Mouse (Mus musculus): ENCODE data around the gene Nlrp3. TPM values are rescaled to one million over a fixed set of nuclear protein-coding genes. Genes with fewer than 3 reads are reported as not detected.

Gene Nlrp3
- polyA plus RNA-seq, 1 experiment from 2014 or later: 0.22 TPM

- no peaks in the 10 kb centered on the region for H3K9me3 ChIP-seq
These were observed 23.9 kb upstream of the Nlrp3 start for GRCm38 (mm10) chr11:59517441-59517840.

GRCm38 (mm10) chr11:59518226-59518625, 23.1 kb upstream of the Nlrp3 start:
- Histone ChIP-seq H3K4me2 (replicated peaks) (no peak overlapping the region), H3K4me1 (no peaks in the 10 kb centered on the region), H3K4me3 (no peak overlapping the region), H3K27me3 (replicated peaks) (no peaks in the 10 kb centered on the region), H3K9ac (no peak overlapping the region), H3K36me3 (no peaks in the 10 kb centered on the region), H3K27ac (no peak overlapping the region), H3K9me3 (no peaks in the 10 kb centered on the region)
- ATAC-seq (ENCODE audit: low FRiP score, low read depth): no peak
- 64% methylated on average over 10 of the region's 10 CpGs for WGBS

More at GRCm38 (mm10) chr11:59517441-59517840, 23.9 kb upstream of the Nlrp3 start:
- Histone ChIP-seq H3K36me3 (no peaks in the 10 kb centered on the region), H3K9ac (no peak overlapping the region), H3K4me3 (no peak overlapping the region), H3K27me3 (replicated peaks) (no peaks in the 10 kb centered on the region), H3K4me1 (no peaks in the 10 kb centered on the region), H3K4me2 (replicated peaks) (no peak overlapping the region), H3K27ac (no peak overlapping the region)
- 93% methylated on average over 1 of the region's 1 CpGs for WGBS
- ATAC-seq (ENCODE audit: low FRiP score, low read depth): no peak

GRCm38 (mm10) chr11:59519741-59520495, 21.4 kb upstream of the Nlrp3 start:
- Histone ChIP-seq H3K4me1 (no peaks in the 10 kb centered on the region), H3K9me3 (no peaks in the 10 kb centered on the region), H3K27me3 (replicated peaks) (no peaks in the 10 kb centered on the region), H3K9ac (no peak overlapping the region), H3K4me3 (no peak overlapping the region), H3K4me2 (replicated peaks) (no peak overlapping the region), H3K27ac (no peak overlapping the region), H3K36me3 (no peaks in the 10 kb centered on the region)
- 80% methylated on average over 6 of the region's 6 CpGs for WGBS
- no peak for ATAC-seq (ENCODE audit: low FRiP score, low read depth)

- Histone ChIP-seq H3K27ac (no peak overlapping the region), H3K4me3 (no peak overlapping the region), H3K4me1 (no peaks in the 10 kb centered on the region), H3K4me2 (replicated peaks) (no peak overlapping the region), H3K9ac (no peak overlapping the region), H3K9me3 (no peaks in the 10 kb centered on the region), H3K36me3 (no peaks in the 10 kb centered on the region), H3K27me3 (replicated peaks) (no peaks in the 10 kb centered on the region)
- ATAC-seq (ENCODE audit: low FRiP score, low read depth): no peak
- 97% methylated on average over 2 of the region's 2 CpGs for WGBS
These were observed 17.2 kb upstream of the Nlrp3 start for GRCm38 (mm10) chr11:59524150-59524549.

- H3K4me2 ChIP-seq (replicated peaks): no peak overlapping the region
- ATAC-seq (ENCODE audit: low FRiP score, low read depth): no peak
- H3K27ac ChIP-seq: no peak overlapping the region
- H3K9ac ChIP-seq: no peak overlapping the region
- WGBS: 10% methylated on average over 10 of the region's 10 CpGs
- H3K9me3 ChIP-seq: no peaks in the 10 kb centered on the region
- no peaks in the 10 kb centered on the region for H3K27me3 ChIP-seq (replicated peaks)
- no peaks in the 10 kb centered on the region for H3K36me3 ChIP-seq
- no peak overlapping the region for H3K4me3 ChIP-seq
- no peaks in the 10 kb centered on the region for H3K4me1 ChIP-seq
These were observed 16.1 kb upstream of the Nlrp3 start for GRCm38 (mm10) chr11:59525237-59525636.

- WGBS: 57% methylated on average over 8 of the region's 8 CpGs
- no peak for ATAC-seq (ENCODE audit: low FRiP score, low read depth)
- H3K36me3 ChIP-seq: no peaks in the 10 kb centered on the region
- peaks cover 10% of the 10 kb centered on the region for H3K4me1 ChIP-seq
- H3K9ac ChIP-seq: no peak within 1 kb of the TSS
- H3K4me3 ChIP-seq: no peak within 1 kb of the TSS
- H3K4me2 ChIP-seq (replicated peaks): no peak within 1 kb of the TSS
- no peaks in the 10 kb centered on the region for H3K27me3 ChIP-seq (replicated peaks)
- H3K27ac ChIP-seq: no peak within 1 kb of the TSS
- no peaks in the 10 kb centered on the region for H3K9me3 ChIP-seq
These were observed 14.8 kb upstream of the Nlrp3 start, which contains the start of gene Zkscan17 for GRCm38 (mm10) chr11:59526472-59527080. Gene Zkscan17, minus strand, starts transcription at chr11:59526751.

- Histone ChIP-seq H3K9me3 (no peaks in the 10 kb centered on the region), H3K4me3 (no peak overlapping the region), H3K27ac (no peak overlapping the region), H3K9ac (no peak overlapping the region), H3K4me1 (peaks cover 11% of the 10 kb centered on the region), H3K27me3 (replicated peaks) (no peaks in the 10 kb centered on the region), H3K4me2 (replicated peaks) (no peak overlapping the region), H3K36me3 (no peaks in the 10 kb centered on the region)
- 88% methylated on average over 5 of the region's 5 CpGs for whole genome bisulfite sequencing
- ATAC-seq (ENCODE audit: low FRiP score, low read depth): no peak
These were observed 11.1 kb upstream of the Nlrp3 start for GRCm38 (mm10) chr11:59530221-59530620.

GRCm38 (mm10) chr11:59530870-59531535, 10.4 kb upstream of the Nlrp3 start:
- Histone ChIP-seq H3K27ac (no peak overlapping the region), H3K9ac (no peak overlapping the region)
- ATAC-seq (ENCODE audit: low FRiP score, low read depth): peak; percentile 41; the same call in 1 of the 2 replicates

GRCm38 (mm10) chr11:59531562-59531961, 9.8 kb upstream of the Nlrp3 start:
- Histone ChIP-seq H3K4me2 (replicated peaks) (no peak overlapping the region), H3K9me3 (no peaks in the 10 kb centered on the region), H3K4me3 (no peak overlapping the region), H3K27ac (no peak overlapping the region), H3K36me3 (no peaks in the 10 kb centered on the region), H3K9ac (no peak overlapping the region), H3K4me1 (peaks cover 11% of the 10 kb centered on the region), H3K27me3 (replicated peaks) (no peaks in the 10 kb centered on the region)
- 81% methylated on average over 5 of the region's 5 CpGs for WGBS
- ATAC-seq (ENCODE audit: low FRiP score, low read depth): no peak

More at GRCm38 (mm10) chr11:59530870-59531535, 10.4 kb upstream of the Nlrp3 start:
- Histone ChIP-seq H3K4me3 (no peak overlapping the region), H3K4me1 (peaks cover 11% of the 10 kb centered on the region), H3K36me3 (no peaks in the 10 kb centered on the region), H3K27me3 (replicated peaks) (no peaks in the 10 kb centered on the region), H3K4me2 (replicated peaks) (no peak overlapping the region), H3K9me3 (no peaks in the 10 kb centered on the region)
- 73% methylated on average over 6 of the region's 6 CpGs for WGBS

GRCm38 (mm10) chr11:59537218-59538130, 3.9 kb upstream of the Nlrp3 start:
- no peaks in the 10 kb centered on the region for H3K27me3 ChIP-seq (replicated peaks)
- H3K36me3 ChIP-seq: no peaks in the 10 kb centered on the region
- 76% methylated on average over 16 of the region's 16 CpGs for WGBS
- H3K9me3 ChIP-seq: no peaks in the 10 kb centered on the region
- no peaks in the 10 kb centered on the region for H3K4me1 ChIP-seq
- no peak overlapping the region for H3K27ac ChIP-seq
- ATAC-seq (ENCODE audit: low FRiP score, low read depth): no peak
- no peak overlapping the region for H3K9ac ChIP-seq
- H3K4me2 ChIP-seq (replicated peaks): no peak overlapping the region
- no peak overlapping the region for H3K4me3 ChIP-seq

- H3K4me2 ChIP-seq (replicated peaks): no peak overlapping the region
- ATAC-seq (ENCODE audit: low FRiP score, low read depth): no peak
These were observed 3.0 kb upstream of the Nlrp3 start for GRCm38 (mm10) chr11:59538387-59538786.

More at GRCm38 (mm10) chr11:59538387-59538786, 3.0 kb upstream of the Nlrp3 start:
- 44% methylated on average over 11 of the region's 11 CpGs for WGBS
- Histone ChIP-seq H3K4me3 (no peak overlapping the region), H3K9ac (no peak overlapping the region), H3K27me3 (replicated peaks) (no peaks in the 10 kb centered on the region), H3K9me3 (no peaks in the 10 kb centered on the region), H3K36me3 (no peaks in the 10 kb centered on the region), H3K4me1 (no peaks in the 10 kb centered on the region), H3K27ac (no peak overlapping the region)

Measured in neural tube, embryonic 12.5 days (tissue).